Mouse (Mus musculus) heart, adult 18-20 months (tissue): ENCODE measurements around the gene Atp2a2. TPM values are rescaled to one million over a fixed set of nuclear protein-coding genes. Genes with fewer than 3 reads are reported as not detected.

Experiments used
- DNase-seq, 2 experiments: peaks; one replicate each; pipeline ENCODE4 v3.0.0; 2021 to 2022; ENCODE audit warnings: mixed read lengths in 1 of 2
- total RNA-seq, 2 experiments: library from RNA; stranded (reverse); gene quantifications; 2 replicates each; pipeline ENCODE4 v1.2.3; 2021

The Atp2a2 gene
- total RNA-seq, 2 experiments from 2014 or later = 12,284 to 12,648 TPM

GRCm38 (mm10) chr5:122520254-122521129 lies 18.5 kb upstream of the Atp2a2 start:
- peak; percentile 71 to 78 for DNase-seq

DNA sequence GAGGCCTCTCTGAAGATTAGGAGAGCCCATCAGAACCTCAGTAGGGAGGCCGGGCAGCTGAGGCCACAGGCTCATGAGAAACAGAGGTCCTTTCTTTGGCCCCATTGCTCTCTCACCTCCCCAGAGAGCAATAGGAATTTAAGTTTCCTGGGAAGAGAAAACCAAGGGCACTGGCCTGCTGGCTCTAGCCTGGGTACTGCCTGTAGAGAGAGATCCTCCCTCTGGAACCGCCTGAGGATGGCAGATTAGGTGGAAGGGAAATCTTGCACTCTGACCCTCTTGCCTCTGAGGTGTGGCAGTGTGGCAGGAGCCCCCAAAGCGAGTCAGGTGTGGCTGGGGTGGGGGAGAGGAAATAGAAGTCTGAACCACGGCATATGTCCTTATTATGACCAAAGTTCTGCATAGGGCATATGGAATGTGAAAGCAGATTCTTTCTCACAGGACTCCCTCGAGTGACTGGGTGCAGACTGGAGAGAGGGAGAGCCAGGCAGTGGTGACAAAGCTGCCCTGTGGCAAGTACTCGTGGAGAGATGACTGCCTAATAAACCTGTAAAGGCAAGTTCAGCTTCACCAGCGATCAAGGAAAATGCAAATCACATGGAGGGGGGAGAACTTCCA lies 17.1 kb upstream of the Atp2a2 start:
- peak in 1 of 2 experiments; percentile 36 for DNase-seq

GRCm38 (mm10) chr5:122518247-122518646 lies 16.2 kb upstream of the Atp2a2 start:
- peak in 1 of 2 experiments; percentile 38 for DNase-seq

DNA sequence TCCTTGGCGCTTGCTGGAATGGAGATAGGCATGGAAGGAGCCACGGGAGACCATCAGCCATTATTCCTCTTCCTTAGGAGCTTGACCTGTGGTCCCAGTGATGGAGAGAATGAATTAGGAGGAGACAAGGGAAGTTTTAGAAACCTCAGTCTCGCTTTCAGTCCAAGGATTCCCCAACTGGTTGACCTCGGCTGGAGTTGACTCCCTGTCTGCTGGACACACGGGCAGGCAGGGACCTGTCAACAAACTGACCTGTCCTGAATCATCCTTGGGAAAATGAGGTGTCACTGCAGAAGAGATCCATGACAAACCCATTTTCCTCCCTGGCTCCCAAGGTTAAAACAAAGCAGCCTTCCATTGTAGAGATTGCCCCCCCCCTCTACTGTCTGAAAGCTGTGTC lies 14.9 kb upstream of the Atp2a2 start:
- DNase-seq = no peak

- DNase-seq = no peak
Measured at GRCm38 (mm10) chr5:122516029-122516730, 14.2 kb upstream of the Atp2a2 start.

DNA sequence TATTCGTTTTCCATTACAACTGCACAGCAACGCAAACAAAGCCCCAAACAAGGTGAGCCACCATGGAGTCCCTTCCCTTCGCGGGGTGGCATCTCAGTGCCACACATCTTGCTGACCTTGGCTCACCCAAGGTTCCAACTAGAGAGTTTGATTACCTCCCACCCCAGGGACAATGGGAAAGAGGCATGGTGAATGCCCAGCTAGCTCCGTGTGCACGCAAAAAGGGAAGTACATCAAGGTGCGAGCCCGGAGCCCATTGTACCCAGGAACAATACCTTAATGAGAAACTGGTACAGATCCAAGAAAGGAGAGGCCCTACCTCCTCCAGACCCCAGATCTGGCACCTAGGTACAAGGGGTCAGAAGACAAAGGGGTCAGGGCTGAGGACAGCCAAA lies 12.1 kb upstream of the Atp2a2 start:
- DNase-seq = no peak

- DNase-seq = no peak
Measured at GRCm38 (mm10) chr5:122513421-122514126, 11.5 kb upstream of the Atp2a2 start.

DNA sequence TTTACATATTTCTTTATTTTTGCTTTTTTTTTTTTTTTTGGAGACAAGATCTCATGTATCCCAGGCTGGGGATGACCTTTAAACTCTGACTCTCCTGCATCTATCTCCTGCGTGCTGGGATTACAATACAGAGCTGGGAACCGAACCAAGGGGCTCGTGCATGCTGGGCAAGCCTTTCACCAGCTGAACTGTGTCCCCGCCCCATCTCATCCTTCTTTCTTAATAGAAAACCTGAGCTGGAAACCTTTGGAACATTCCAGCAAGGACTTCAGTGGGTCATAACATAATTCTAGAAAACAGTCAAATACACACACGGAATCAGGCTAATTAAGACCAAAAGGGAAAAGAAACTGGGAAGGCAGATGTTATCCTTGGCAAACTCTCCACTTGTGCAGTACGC lies 10.0 kb upstream of the Atp2a2 start:
- no peak for DNase-seq

DNA sequence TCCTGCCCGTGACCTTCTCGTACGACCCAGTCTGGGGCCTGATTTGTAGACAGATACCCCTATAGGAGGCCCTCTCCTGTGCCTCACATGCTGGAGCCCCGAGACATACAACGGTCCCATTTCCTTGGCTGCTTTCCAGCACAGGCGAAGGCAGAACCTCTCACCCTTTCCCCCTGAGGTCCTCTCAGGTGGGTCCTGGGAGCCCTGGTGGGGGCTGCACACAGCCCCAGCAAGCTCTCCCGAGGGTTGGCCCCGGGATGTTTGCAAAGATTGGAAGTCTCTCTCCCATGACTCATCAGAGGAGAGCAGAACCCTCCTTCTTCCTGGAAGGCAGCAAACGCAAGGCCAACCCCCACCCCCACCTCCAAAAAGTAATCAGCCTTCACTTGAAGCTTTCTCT lies 9.4 kb upstream of the Atp2a2 start:
- peak in 1 of 2 experiments; percentile 56 for DNase-seq

DNA sequence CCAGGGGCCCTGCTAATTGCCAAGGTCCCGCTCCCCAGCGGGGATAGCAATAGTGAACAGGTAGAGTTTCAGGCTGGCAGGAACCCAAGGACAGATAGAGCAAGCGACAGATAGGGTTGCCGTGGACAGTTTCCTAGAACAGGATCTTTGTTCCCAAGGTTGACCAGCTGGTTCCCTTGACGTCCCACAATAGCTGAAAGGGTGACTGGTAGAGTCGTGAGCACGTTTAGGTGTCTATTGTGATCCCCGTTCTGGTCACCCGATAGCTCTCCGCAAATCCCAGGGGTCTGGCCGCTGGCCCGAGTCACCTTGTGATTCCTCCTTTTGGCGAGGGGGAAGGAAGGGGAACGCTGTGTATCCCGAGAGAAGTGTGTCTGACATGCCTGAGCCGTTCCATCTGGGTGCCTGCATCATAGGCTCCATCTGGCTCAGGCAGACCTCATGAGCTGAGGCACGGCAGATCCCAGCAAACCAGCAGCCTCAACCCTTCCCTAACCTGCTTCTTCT lies 8.7 kb upstream of the Atp2a2 start:
- DNase-seq = peak; percentile 86 to 89

DNA sequence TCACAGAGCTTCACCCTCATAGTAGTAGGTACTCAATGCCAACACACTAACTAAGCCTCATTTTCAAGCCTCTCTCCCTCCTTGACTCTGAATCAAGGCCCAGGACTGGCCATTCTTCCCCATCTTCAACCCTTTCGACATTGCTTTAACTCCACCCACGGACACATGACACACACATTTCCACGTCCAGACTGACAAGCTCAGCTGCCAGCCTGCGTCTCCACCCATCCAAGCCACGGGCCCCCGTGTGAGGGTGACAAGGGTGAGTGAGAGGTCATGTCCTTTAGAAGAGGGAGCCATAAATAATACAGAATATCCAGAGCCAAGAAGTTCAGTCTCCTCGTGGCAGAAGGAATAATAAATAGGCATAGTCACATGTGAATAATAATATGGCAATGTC lies 7.6 kb upstream of the Atp2a2 start:
- DNase-seq = peak; percentile 79 to 87

DNA sequence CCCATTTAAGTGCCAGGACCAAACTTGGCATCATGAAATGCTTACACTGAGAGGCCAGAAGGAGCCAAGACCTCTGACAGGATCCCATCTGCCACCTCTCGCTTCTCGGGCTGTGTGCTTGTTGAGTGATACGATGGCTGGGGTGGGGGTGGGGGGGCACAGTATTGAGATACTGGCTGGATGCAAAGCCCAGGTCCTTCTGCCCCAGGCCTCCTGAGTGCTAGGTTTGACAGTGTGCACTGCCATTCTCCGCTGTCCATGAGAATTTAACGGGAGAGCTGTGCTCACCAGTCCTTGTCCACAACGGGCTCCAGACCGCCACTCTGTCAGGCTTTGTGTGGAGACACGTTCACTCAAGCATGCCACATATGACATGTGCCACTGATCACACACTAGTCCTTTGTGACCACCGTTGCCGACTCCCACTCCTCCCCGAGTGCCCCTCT lies 6.9 kb upstream of the Atp2a2 start:
- DNase-seq = peak in 1 of 2 experiments; percentile 50

GRCm38 (mm10) chr5:122507396-122507795 lies 5.4 kb upstream of the Atp2a2 start:
- DNase-seq = no peak

DNA sequence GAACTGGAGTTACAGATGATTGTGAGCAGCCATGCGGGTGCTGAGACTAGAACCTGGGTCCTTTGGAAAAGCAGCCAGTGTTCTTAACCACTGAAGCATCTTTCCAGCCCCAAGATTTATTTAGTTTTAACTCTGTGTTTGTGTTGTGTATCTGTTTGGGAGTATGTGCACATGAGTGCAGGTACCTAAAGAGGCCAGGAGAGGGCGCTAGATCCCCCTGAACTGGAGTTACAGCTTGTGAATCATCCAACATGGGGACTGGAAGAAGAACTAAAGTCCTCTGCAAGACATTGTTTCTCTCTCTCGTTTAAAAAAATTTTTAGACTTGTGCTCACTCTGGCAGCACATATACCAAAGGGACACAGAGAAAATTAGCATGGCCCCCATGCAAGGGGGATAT lies 4.4 kb upstream of the Atp2a2 start:
- DNase-seq = no peak

- no peak for DNase-seq
Measured at GRCm38 (mm10) chr5:122505554-122505953, 3.5 kb upstream of the Atp2a2 start.

- DNase-seq = no peak
Measured at GRCm38 (mm10) chr5:122503760-122504119, 1.7 kb upstream of the Atp2a2 start.

- no peak for DNase-seq
Measured at GRCm38 (mm10) chr5:122503015-122503759, 1.2 kb upstream of the Atp2a2 start.

GRCm38 (mm10) chr5:122501101-122502076 lies 636 bp downstream of the Atp2a2 start:
- DNase-seq = peak; percentile 68 to 75

DNA sequence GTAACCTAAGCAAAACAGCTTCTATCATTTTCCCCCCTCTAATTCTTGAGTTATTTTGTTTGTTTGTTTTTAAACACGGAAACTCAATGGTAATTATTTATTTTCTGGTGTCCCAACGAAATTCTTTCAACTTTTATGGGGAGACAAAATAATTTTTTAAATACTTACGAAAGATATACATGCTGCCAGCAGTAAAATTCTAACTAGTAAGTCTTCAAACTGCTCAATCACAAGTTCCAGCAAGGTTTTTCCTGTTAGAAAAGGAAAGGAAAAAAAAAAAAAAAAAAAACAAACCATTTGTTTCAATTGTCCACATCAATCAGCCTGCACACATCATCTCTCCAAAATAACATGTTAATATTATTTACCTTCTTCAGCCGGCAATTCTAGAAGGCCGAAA lies 1.5 kb downstream of the Atp2a2 start:
- no peak for DNase-seq

GRCm38 (mm10) chr5:122500141-122500540 lies 1.9 kb downstream of the Atp2a2 start:
- no peak for DNase-seq
